Comparison of ENCODE assay signal across 1 mouse cellular context in the genomic region with DNA sequence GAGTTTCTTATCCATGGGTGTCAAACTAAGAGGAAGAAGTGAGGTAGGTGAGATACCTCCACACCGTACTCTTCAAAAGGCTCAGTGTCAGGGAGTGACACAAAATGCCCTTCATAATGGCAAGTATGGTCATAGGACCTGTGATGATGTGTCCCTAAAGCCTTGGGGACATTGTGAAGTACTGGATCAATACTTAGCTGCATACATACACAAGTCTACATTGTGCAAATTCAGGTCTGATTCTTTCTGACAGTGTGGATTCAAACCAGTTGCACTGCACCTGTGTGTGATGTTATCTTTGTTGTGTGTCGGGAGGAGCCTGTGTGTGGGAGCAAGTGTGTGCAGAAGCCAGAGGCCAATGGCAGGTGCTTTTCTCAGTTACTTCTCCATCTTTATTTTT.
TF ChIP-seq lines count a peak whose summit lies in the region.

No protein-coding gene starts in this region.

TF ChIP-seq in CH12.LX, 34 proteins besides CTCF, POLR2A, EP300 and RAD21 (continued from another document):
- TF ChIP-seq ZMIZ1 (IDR thresholded peaks at IDR 0.05; ENCODE audit: low read depth, low read length) (no peak), IRF4 (IDR thresholded peaks at IDR 0.05; ENCODE audit: low read depth, low read length) (no peak), ETS1 (conservative IDR thresholded peaks at IDR 0.05; ENCODE audit: low read depth, low read length) (no peak), MAX (IDR thresholded peaks at IDR 0.05; ENCODE audit: low read length) (no peak), USF1 (IDR thresholded peaks at IDR 0.05; ENCODE audit: low read depth, low read length) (no peak), CHD1 (IDR thresholded peaks at IDR 0.05; ENCODE audit: low read depth, low read length) (no peak)
TF ChIP-seq in CH12.LX: peak in this region for 0.
